In the genomic region with DNA sequence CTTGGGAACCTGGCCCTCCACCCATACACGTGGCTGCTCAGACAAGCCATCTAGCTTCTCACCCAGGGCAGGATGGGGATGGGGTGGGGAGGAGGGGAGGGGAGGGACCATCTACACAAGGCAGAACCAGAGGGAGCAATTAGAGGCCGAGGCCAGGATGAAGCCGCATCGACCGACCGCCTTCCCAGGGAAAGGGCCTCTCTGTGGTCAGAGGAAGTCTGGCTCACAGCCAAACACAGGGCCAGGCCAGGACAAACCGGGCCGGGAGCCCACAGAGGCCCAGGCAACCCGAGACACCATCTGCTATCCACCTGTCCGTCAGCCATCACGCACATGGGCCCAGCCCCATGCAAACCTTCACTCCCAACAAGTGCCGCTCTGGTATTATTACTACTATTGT, we compare ENCODE assay signal across 8 mouse cellular contexts. TPM values are rescaled to one million over a fixed set of nuclear protein-coding genes. Genes with fewer than 3 reads are reported as not detected.
DNase-seq lines count a peak whose midpoint lies in the region; ATAC-seq and TF ChIP-seq lines count a peak whose summit lies in the region.

No protein-coding gene starts in this region.

- H3K4me3 ChIP-seq in C2C12 (ENCODE audit: insufficient read depth, poor library complexity, severe bottlenecking), result no peak overlapping the region
- peak overlapping the region; percentile 18; the same call in 1 of the 2 replicates for H3K4me3 ChIP-seq in embryonic facial prominence, embryonic 13.5 days
- H3K4me3 ChIP-seq in heart, embryonic 11.5 days (ENCODE audit: low read depth, low read length), result no peak overlapping the region
- no peak overlapping the region for H3K4me3 ChIP-seq in kidney, embryonic 14.5 days (ENCODE audit: low read length)
- H3K4me3 ChIP-seq in stomach, embryonic 16.5 days (replicated peaks; ENCODE audit: low read length), result no peak overlapping the region

- H3K4me2 ChIP-seq in embryonic facial prominence, embryonic 13.5 days, result peak overlapping the region; percentile 55
- peak overlapping the region; percentile 47 for H3K4me2 ChIP-seq in heart, embryonic 11.5 days
- H3K4me2 ChIP-seq in kidney, embryonic 14.5 days (replicated peaks; ENCODE audit: low read depth, low read length), result peak overlapping the region; percentile 30
- H3K4me2 ChIP-seq in stomach, embryonic 16.5 days (ENCODE audit: low read depth, low read length), result peak overlapping the region; percentile 54

- peaks cover 83% of the 10 kb centered on the region for H3K79me3 ChIP-seq in C2C12 (ENCODE audit: low read depth)

- H3K27ac ChIP-seq in embryonic facial prominence, embryonic 13.5 days, result peak overlapping the region; percentile 85
- H3K27ac ChIP-seq in heart, embryonic 11.5 days (ENCODE audit: low read depth, low read length), result peak overlapping the region; percentile 73
- H3K27ac ChIP-seq in kidney, embryonic 14.5 days (ENCODE audit: low read depth, low read length), result peak overlapping the region; percentile 84
- H3K27ac ChIP-seq in stomach, embryonic 16.5 days (ENCODE audit: low read length), result peak overlapping the region; percentile 83

- H3K79me2 ChIP-seq in C2C12 (ENCODE audit: control insufficient read depth, insufficient read depth), result peaks cover 98% of the 10 kb centered on the region

- peaks cover 11% of the 10 kb centered on the region for H3K36me3 ChIP-seq in C2C12 (ENCODE audit: control insufficient read depth, insufficient read depth)
- 0 out of 2 replicates have a peak, but pooled peaks cover 6% of the 10 kb centered on the region for H3K36me3 ChIP-seq in embryonic facial prominence, embryonic 13.5 days
- H3K36me3 ChIP-seq in heart, embryonic 11.5 days (ENCODE audit: control insufficient read depth, insufficient read depth, low read length), result no peaks in the 10 kb centered on the region
- H3K36me3 ChIP-seq in kidney, embryonic 14.5 days (ENCODE audit: control insufficient read depth, insufficient read depth, low read length), result peaks cover 6% of the 10 kb centered on the region; the same call in 1 of the 2 replicates
- H3K36me3 ChIP-seq in stomach, embryonic 16.5 days (ENCODE audit: control insufficient read depth, insufficient read depth, low read length), result no peaks in the 10 kb centered on the region

- peak; percentile 35 for ATAC-seq in embryonic facial prominence, embryonic 13.5 days (ENCODE audit: insufficient number of reproducible peaks, insufficient read depth, low FRiP score, low TSS enrichment, low read depth)
- ATAC-seq in heart, embryonic 11.5 days (replicated peaks; ENCODE audit: insufficient number of reproducible peaks, low FRiP score, low TSS enrichment), result peak; percentile 52
- peak; percentile 66 for ATAC-seq in kidney, embryonic 14.5 days (ENCODE audit: low FRiP score, low TSS enrichment)
- peak; percentile 74 for ATAC-seq in stomach, embryonic 16.5 days (ENCODE audit: insufficient read depth, low FRiP score)

- H3K9me3 ChIP-seq in embryonic facial prominence, embryonic 13.5 days, result no peaks in the 10 kb centered on the region
- H3K9me3 ChIP-seq in heart, embryonic 11.5 days (replicated peaks; ENCODE audit: control insufficient read depth, low read length), result no peaks in the 10 kb centered on the region
- H3K9me3 ChIP-seq in kidney, embryonic 14.5 days (ENCODE audit: control insufficient read depth, low read length), result no peaks in the 10 kb centered on the region
- no peaks in the 10 kb centered on the region for H3K9me3 ChIP-seq in stomach, embryonic 16.5 days (replicated peaks; ENCODE audit: control insufficient read depth, low read length)

- DNase-seq in adrenal gland, adult 18-20 months (ENCODE audit: low spot score in 2 of 2), result peak; percentile 67 to 69
- peak; percentile 81 for DNase-seq in lung, postnatal 25 days (ENCODE audit: low spot score)
- no peak for DNase-seq in thymus, postnatal 14 days

- TF ChIP-seq CTCF in C2C12 (IDR thresholded peaks at IDR 0.05; ENCODE audit: control insufficient read depth, insufficient read depth, insufficient read length), result no peak

- 4% methylated on average over 12 of the region's 12 CpGs for WGBS in embryonic facial prominence, embryonic 13.5 days
- 10% methylated on average over 12 of the region's 12 CpGs for WGBS in heart, embryonic 11.5 days (ENCODE audit: insufficient replicate concordance)
- 5% methylated on average over 12 of the region's 12 CpGs for WGBS in kidney, embryonic 14.5 days
- WGBS in stomach, embryonic 16.5 days, result 9% methylated on average over 12 of the region's 12 CpGs

- H3K9ac ChIP-seq in embryonic facial prominence, embryonic 13.5 days, result peak overlapping the region; percentile 46
- peak overlapping the region; percentile 28; the same call in 1 of the 2 replicates for H3K9ac ChIP-seq in heart, embryonic 11.5 days (ENCODE audit: low read depth, low read length)
- no peak overlapping the region; the same call in 1 of the 2 replicates for H3K9ac ChIP-seq in kidney, embryonic 14.5 days (ENCODE audit: low read depth, low read length)
- H3K9ac ChIP-seq in stomach, embryonic 16.5 days (ENCODE audit: low read length), result peak overlapping the region; percentile 60; the same call in 1 of the 2 replicates

- peaks cover 94% of the 10 kb centered on the region for H3K4me1 ChIP-seq in embryonic facial prominence, embryonic 13.5 days
- H3K4me1 ChIP-seq in heart, embryonic 11.5 days (ENCODE audit: control insufficient read depth, insufficient read depth, low read length), result peaks cover 79% of the 10 kb centered on the region
- H3K4me1 ChIP-seq in kidney, embryonic 14.5 days (ENCODE audit: control insufficient read depth, insufficient read depth, low read length), result peaks cover 84% of the 10 kb centered on the region
- H3K4me1 ChIP-seq in stomach, embryonic 16.5 days (ENCODE audit: control insufficient read depth, insufficient read depth, low read length), result peaks cover 87% of the 10 kb centered on the region

- H3K27me3 ChIP-seq in C2C12 (ENCODE audit: control insufficient read depth, insufficient read depth, insufficient read length), result no peaks in the 10 kb centered on the region
- H3K27me3 ChIP-seq in embryonic facial prominence, embryonic 13.5 days, result no peaks in the 10 kb centered on the region
- H3K27me3 ChIP-seq in heart, embryonic 11.5 days (ENCODE audit: control insufficient read depth, insufficient read depth, low read length), result no peaks in the 10 kb centered on the region
- H3K27me3 ChIP-seq in kidney, embryonic 14.5 days (ENCODE audit: control insufficient read depth, insufficient read depth, low read length), result no peaks in the 10 kb centered on the region
- no peaks in the 10 kb centered on the region for H3K27me3 ChIP-seq in stomach, embryonic 16.5 days (ENCODE audit: control insufficient read depth, insufficient read depth, low read length)

- no peak overlapping the region for H3ac ChIP-seq in C2C12 (ENCODE audit: control insufficient read depth, insufficient read length, low read depth)

TF ChIP-seq in C2C12, 6 proteins besides CTCF, POLR2A, EP300 and RAD21:
- TF ChIP-seq CEBPB (IDR thresholded peaks at IDR 0.05; ENCODE audit: low read depth) (no peak), FOSL1 (IDR thresholded peaks at IDR 0.05; ENCODE audit: insufficient read depth, low read length, poor library complexity, severe bottlenecking) (no peak), MYOG (IDR thresholded peaks at IDR 0.05; ENCODE audit: control insufficient read depth, extremely low read depth, insufficient read length) (no peak), USF1 (IDR thresholded peaks at IDR 0.05; ENCODE audit: low read depth) (no peak), MAX (IDR thresholded peaks at IDR 0.05) (peak; percentile 67), MYOD1 (IDR thresholded peaks at IDR 0.05; ENCODE audit: control insufficient read depth, insufficient read length, low read depth) (peak; percentile 91)

RNA-seq across cellular contexts. Expression of gene Ncor2, which starts 19.7 kb away (rescaled TPM):
- 91.1 TPM for polyA plus RNA-seq in C2C12 (2012; fragmentation: generic; extraction: Trizol)
- 100 to 1,000 TPM; 195 to 242 TPM for total RNA-seq in adrenal gland, adult 18-20 months (2021)
- 35.1 and 36.2 TPM in 2 replicates for polyA plus RNA-seq in embryonic facial prominence, embryonic 13.5 days (2015; fragmentation: Nextera tagmentation; extraction: Ambion mirVana)
- polyA plus RNA-seq in heart, embryonic 11.5 days (2014; fragmentation: Nextera tagmentation; extraction: Ambion mirVana), result 14.3 and 18.8 TPM in 2 replicates
- polyA plus RNA-seq in kidney, embryonic 14.5 days (2014; fragmentation: Nextera tagmentation; extraction: Ambion mirVana), result 34.6 and 35.0 TPM in 2 replicates
- polyA plus RNA-seq in stomach, embryonic 16.5 days (2015; fragmentation: Nextera tagmentation; extraction: Ambion mirVana), result 21.4 and 24.6 TPM in 2 replicates
